Mouse (Mus musculus) adrenal gland, adult 8-10 months (tissue): Measurements from ENCODE around the gene Rarres1. TPM values are rescaled to one million over a fixed set of nuclear protein-coding genes. Genes with fewer than 3 reads are reported as not detected.

Source experiments
- total RNA-seq, 4 experiments: library from RNA; stranded (reverse); gene quantifications; 2 replicates each; pipeline ENCODE4 v1.2.4; 2022

Gene Rarres1
- total RNA-seq, 4 experiments from 2014 or later: 0.28 to 1.8 (median 0.89) TPM

Other genes starting within 250 kb of the Rarres1 start
- 1 to 10 TPM; 1.1 to 3.5 (median 1.8) TPM for gene Mlf1, start 141.4 kb downstream of the Rarres1 start, total RNA-seq
- gene Gm17402, start 140.4 kb downstream of the Rarres1 start, total RNA-seq: not detected
- gene Gfm1, start 85.4 kb downstream of the Rarres1 start, total RNA-seq: 100 to 1,000 TPM in 1 of 4 experiments, 10 to 100 TPM in 3; 73.8 to 107 (median 88.8) TPM
- gene Lxn, start 51.6 kb downstream of the Rarres1 start, total RNA-seq: 10 to 100 TPM in 1 of 4 experiments, 1 to 10 TPM in 3; 8.3 to 12.9 (median 9.5) TPM
- gene Mfsd1, start 67.2 kb upstream of the Rarres1 start, total RNA-seq: 10 to 100 TPM; 70.1 to 80.2 (median 74.4) TPM